Mouse (Mus musculus) c-Kit-positive CD71-positive TER-119-negative erythroid progenitor cells, embryonic 14.5 days (primary cell): ENCODE data around the gene Nlrc5.

Experiments used
- DNase-seq: peaks from one replicate; pipeline ENCODE4 v3.0.0-alpha.2; 2013; ENCODE audit warnings: low read depth

The Nlrc5 gene

DNA sequence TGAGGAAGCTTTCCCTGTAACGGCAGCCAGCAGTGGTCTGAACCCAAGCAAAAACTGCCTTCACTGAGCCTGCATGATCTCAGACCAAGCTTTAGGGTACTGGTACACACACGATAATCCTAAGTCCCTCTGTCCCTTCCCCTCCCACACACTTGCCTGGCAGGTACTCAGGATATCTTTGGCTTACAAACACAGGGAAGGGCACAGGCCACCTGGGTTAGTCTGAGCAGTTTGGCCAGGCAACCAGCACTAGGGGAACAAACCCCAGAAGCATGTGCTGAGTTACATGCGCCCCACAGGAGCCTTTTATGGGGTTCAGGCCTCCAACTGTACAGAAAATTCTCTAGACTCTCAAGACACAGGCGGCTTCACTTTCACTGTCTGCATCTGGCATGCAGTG lies 95.7 kb downstream of the Nlrc5 start:
- DNase-seq, result no peak

DNA sequence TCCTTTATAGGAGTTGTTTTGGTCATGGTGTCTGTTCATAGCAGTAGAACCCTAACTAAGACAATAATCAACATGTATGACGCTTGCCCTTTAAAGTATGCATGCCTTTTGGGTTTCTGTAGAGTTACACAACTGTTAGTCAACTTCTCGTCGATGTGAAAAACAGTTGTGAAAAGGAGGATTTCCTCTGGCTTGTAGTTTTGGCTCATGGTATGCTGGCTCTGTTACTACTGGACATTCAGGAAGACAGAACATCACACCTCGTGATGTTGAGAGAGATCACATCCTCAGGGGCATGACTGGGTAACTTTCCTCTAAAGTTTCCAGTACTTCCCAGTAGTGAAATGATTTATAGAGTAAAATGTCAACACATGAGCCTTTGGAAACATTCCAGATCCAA lies 96.5 kb downstream of the Nlrc5 start:
- no peak for DNase-seq

DNA sequence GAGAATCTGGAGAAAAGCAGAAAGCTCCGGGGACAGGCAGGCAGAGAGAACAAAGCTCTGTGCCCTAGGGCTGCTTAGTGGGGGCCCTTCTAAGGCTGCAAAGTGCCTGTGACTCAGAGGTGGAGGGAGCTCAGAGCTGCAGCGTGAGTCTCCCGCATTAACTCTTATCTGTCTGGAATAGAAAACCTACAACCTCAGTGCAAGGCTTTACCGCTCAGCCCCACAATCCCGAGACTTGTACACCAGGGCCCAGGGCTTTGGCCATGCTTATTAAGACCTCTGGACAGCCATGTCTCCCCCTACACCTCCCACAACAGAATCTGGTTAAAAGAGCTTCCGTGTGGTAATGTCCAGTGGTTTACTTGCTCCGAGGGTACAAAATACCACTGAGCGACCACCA lies 97.8 kb downstream of the Nlrc5 start:
- DNase-seq, result no peak

DNA sequence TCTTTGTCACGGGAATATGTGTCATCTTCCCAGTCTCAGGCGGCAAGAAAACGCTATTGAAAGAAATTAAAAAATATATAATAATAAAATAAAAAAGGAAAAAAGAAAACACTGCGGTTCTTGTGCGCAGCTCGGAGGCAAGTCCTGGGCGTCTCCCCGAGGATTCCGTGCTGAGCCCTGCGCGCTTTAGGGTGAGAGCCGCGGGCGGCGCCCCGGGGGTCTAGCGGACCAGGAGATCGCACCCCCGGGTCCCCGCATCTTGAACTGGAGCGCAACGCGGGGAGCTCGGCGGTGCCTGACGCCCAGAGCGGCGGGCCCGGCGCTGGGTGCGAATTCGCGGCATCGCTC lies 98.3 kb downstream of the Nlrc5 start:
- DNase-seq, result no peak

DNA sequence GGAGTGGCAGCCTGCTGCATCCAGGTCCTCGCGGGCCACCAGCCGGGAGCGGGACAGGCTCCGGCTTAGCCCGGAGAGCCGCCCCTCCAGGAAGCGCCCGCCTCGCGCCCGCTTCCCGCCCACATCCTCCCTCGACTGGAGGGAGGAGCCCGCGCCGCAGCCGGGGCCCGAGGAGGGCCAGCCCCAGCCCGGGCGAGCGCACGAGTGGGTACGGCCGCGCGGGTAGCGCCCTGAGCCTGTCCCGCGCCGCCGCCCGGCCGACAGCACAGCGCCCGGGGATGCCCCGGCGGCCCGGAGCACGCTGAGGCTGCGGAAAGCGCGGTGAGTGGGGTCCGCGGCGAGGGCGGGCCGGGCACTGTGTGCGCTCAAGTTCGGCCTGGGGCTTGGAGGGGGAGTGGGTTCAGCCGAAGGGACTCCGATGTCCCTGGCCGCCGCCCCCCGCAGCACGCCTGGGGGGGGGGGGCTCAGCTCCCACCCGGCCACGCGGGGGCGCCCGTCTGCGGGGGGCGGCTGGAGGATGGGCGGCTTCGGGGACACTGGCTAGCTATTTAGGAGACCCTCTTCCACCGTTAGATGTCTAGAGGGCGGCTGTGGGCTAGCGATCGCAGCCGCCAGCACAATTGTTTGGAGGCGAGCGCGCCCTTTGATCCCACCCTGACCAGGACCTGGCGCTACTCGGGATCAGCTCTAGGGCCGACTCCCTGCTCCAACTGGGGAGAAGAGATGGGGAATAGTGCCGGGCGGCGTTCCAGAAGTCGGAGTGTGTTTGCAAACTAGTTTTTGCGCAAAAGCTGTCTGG lies 98.9 kb downstream of the Nlrc5 start, which contains the start of gene Cpne2:
Gene Cpne2 (plus strand): TSS at position 118 of the 799 bp plus-strand sequence.
- no peak for DNase-seq

DNA sequence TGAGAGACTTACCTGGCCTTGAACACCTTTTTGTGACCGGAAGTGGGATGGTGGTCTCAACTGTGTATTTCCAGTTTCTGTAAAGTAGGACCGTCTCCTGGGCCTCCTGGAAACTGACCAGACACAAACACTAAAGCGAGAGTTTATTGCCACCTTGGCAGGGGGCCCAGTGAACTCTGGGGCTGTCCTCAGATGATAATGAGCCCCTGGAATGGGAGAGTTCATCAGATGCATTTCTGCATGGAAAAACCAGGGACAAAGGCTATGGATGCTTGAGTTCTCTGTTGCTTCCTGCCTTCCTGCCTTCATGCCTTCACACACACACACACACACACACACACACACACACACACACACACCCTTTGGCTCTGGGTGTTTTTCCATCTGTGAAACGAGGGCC lies 100.5 kb downstream of the Nlrc5 start:
- DNase-seq, result no peak

DNA sequence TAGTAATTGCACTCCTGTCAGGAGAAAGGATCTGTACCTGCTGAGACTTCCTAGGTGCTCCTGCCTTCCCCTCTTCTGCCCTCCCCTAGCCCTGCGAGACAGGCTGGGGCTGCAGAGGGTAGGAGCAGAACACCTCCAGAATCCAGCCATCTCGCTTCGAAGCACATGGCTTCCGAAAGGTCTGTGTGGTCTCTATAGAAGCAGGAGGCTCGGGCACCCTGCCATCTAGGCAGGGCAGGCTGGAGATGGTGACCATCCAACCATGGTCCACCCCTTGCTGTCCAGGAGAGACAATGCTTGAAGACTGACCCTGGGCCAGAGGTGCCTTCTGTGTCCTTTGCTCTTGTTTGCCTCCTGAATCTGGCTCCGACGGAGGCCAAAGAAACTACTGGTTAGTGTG lies 101.5 kb downstream of the Nlrc5 start:
- no peak for DNase-seq

DNA sequence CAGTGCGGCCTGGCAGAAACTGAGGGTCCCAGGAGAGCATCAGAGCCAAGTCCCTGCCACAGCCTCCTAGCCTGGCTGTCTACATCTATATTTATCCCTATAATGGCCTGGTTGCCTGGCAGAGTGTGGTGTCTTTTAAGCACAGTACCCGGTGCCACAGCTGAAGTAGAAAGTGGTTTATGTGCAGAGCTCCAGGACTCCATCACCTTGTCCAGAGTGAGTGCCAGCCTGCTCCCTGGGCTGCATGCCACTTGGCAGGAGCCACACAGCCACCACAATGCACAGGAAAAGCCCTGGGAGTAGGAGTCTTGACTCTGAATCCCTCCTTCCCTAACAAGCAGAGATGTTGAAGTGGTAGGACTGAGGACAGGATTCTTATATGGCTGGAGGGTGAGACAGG lies 103.3 kb downstream of the Nlrc5 start:
- no peak for DNase-seq

DNA sequence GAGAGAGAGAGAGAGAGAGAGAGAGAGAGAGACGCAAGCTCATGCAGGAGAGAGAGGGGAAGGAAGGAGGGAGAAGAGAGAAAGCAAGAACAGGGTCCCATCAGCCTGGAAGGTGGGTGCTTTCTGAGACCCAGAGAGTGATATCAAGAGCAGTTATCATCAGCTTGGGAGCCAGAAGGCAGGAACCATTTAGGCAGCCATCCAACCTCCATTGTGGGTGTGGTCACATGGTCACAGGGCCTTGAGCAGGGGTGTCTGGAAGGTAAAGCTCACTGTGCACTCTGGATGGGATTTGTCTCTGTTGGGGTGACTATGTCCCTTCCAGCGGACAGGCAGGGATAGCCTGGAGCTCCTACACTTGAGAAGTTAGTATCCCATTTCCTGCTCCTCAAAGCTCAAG lies 105.9 kb downstream of the Nlrc5 start:
- DNase-seq, result no peak

DNA sequence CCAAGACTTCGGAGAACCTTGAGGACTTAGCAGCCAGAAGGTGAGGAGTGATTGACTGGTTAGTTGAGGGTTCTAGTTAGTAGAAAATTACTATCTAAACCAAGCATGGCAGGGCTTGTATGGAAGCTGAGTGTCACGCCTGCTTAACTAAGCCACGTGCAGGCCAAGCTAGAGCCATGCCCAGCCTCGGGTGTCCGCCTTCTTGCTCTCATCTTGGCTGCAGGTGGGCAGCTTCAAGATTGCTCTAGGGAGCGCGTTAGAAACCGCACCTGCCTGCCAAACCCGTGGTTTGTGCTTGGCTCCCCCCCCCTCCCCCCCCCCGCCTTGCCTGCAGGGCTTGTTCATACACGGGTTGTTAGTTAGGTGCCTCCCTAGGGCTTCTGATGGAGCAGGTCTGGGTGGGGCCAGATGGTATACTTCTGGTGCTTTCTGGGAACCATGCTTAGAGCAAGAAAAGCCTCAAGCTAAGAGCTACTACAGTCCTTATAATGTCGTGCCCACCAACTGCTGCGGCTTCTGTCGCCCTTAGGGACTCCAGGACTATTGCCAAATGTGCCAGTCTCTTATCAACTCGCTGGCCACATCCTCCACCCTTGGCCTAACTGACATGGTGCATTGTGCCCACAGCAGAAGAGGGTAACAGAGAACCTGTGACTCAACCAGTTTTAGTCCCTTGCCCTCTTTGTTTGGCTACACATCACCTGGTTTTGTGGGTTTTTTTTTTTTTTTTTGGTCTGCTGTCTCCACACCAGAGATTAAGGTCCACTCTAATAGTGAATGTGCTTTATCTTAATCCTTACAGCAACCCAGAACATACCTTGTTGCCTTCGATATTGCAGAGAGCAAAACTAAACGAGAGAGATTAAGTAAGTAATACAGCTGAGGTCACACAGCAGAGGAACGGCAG lies 107.0 kb downstream of the Nlrc5 start:
- no peak for DNase-seq

DNA sequence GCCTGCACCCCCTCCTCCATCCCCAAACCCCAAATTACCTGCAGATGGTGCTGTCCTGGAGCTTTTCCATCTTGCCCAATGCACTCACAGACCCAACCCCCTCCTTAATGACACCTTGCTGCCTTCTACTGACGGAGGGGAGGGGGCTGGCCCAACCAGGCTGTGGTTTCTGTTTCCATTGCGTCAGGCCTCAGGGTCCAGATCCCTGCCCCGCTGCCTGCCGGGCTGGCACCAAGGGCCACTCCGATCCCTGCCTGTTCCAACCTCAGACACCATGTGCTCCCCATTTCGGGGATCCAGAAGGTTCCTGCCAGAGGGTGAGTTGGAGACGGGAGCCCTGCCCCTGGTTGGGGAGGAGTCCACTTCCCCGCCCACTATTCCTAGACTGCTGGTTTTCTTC lies 109.8 kb downstream of the Nlrc5 start:
- DNase-seq, result no peak

DNA sequence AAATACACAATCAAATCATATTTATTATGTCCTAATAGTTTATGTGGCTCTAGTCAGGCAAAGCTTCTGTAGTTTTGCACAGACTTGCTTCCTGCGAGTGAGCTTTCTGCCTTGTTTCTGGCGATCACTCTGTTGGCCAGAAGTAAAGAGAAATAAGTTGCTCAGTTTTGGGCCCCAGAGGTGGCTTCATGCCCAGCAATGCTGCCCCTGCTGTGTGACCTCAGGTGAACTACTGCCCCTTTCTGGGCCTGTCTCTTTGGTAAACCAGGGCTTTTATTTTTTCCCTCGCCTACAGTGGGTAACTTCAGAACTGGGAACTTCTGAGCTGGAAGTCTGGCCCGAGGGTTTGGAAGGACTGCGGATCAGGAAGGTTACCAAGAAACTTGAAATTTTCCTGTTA lies 114.9 kb downstream of the Nlrc5 start:
- no peak for DNase-seq

DNA sequence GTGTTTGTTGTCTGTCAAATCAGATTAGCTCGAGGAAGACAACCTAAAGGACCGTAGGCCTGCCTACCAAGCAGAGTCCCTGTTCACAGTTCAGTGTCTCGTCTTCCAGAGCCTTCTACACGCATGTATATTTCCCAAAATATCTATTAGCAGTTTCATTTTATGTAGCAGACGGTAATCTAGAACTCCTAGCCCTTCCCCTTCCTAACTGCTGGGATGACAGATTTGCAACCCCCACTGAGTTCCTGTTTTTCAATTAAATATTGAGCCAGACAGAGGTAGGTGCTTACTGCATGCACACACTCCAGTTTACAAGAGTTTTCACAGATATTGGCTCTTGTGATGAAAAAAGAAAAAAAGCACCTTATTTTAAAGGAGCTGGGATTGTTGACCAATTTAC lies 115.3 kb downstream of the Nlrc5 start:
- DNase-seq, result no peak

DNA sequence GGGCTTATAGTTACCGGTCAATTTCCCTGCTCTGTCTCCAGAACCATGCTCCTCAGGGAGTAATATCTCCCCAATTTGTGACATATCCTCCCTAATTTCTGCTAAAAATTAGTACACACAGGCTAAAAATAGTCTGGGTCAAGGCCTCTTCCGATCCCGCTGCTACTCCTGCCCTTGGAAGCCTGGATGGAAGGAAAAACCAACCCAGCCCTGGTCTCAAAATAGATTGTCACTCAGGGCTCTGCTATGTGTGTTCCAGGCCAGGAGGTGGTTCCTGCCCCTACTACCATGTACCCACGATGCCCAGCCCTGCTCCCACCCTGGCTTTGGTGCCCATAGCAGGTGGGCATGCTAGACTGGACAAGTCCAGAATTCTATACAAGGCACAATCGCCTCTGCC lies 115.8 kb downstream of the Nlrc5 start:
- DNase-seq, result no peak

DNA sequence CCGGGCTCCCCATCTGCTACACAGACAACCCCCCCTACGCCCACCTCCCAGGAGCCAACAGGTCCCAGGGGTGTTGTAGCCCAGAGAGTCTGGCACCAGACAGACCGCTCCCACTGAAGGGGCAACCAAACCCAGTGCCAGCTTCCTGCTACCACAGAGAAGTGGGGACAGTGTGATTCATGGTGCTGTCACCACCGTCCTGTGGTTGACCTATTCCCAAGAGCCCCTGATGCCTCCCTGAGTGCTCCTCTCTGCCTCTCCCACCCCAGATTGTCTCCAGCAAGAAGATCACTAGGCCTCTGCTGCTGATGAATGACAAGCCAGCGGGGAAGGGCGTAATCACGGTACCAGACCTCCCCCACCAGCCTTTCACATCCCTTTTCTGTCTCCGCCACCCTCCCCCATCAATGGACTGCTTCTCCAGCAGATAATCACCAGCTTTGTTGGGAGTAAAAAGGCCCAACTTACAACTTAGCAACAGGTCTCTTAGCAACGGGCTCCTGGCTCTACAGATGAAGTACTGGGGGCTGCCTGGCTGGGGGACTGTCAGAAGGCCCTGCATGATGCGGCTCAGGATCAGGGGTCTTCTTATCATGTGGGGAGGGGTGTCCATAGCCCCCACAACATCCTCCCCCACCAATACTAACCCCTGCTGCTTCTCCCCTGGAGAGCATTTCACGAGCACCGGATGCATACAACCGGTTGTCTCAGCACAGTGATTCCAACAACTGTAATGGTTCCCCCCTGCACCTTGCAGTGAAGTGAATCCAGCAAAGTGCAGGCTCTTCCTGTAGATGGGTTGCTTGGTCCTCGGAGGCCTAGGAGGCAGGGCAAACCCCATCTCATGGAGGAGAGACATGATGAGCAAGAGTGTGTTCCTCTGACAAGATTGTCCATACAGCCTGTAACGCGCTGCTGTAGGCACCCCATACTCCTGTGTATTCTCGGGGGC lies 117.6 kb downstream of the Nlrc5 start:
- no peak for DNase-seq

DNA sequence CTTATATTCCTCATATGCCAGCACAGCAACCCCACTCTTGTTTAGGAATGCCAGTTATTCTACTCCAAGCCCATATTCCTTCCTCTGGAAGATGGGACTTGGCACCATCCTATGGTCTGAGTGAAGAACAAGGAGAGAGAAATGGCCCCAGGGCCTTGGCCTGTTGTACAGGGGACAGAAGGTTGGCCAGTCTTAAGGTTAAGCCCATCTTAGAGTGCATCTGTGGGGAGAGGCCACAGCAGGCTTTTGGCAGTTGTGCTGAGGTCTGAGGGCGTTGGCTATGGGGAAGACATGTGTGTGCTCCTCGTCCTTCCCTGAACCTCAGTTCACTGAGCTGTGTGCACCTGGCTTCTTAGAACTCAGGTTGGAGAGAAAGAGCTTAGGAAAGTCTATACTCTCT lies 118.5 kb downstream of the Nlrc5 start:
- no peak for DNase-seq

DNA sequence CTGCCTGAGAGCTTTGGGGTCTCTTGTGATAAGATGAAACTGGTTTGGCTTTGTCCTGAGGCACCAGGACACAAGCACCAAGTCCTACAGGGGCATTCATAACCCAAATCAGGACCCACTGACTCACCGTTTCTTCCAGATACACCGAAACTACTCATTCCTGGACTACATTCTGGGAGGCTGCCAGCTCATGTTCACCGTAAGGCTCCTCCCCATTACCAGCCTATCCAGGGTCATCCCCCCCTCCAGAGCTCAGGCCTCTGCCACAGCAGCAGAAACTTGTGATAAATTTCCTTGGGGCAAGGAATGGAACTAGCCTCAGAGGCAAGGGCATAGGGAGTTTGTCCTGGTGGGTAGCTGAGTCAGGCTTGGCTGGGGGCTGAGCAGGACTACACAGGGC lies 123.1 kb downstream of the Nlrc5 start:
- DNase-seq, result no peak

DNA sequence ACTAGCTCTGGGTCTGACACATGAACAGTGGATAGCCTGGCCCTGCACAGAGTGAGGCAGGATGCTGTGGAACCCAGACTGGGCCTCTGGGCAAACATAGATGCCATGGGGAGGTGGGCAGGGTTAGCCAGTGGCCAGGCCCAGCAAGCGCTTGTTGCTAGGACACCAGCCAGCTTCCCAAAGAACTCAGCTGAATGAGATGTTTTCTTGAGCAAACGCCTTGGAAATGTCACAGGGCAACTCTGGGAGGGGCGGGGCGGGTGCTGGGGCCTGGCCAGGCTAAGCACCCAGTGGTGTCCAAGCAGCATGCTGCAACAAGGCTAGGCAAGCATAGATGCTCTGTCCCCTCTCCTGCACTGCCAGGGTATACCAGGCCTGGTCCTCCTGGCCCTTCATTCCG lies 127.1 kb downstream of the Nlrc5 start:
- DNase-seq, result no peak

DNA sequence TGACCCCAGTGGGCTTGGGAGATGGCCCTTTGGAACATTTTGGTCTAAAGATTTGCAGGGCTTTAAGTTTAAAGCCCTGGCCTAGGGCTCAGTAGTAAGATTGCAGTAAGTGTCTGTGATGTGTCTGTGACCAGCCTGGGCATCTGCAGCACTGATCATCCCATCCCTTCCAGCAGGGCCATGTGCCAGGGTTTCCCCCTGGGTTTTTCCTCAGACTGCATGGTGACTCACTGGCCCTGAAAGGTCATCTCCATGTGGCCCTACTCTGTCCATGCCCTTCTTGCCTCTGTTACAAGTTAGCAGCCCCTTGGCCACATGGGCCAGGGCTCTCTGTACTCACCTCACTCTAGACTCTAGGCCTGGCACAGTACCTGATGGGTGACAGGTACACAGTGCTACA lies 130.3 kb downstream of the Nlrc5 start:
- no peak for DNase-seq

DNA sequence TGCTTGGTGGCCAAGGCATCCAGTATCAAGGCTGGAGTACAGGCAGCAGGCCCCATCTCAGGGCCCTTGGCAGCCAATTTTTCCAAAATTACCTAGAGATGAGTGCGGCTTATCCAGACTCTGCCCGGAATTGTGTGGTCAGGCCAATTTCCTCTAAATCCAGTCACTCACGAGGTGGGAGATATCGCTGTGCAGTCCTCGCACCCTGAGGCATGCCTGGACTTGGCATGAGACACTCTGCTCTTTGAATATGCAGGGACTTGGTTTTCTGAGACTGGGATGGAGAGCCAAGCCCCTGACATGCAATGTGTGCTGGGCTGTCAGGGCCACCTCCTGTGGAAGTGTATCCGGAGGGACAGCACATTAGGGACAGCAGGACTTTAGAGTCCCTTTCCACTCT lies 131.9 kb downstream of the Nlrc5 start:
- no peak for DNase-seq

DNA sequence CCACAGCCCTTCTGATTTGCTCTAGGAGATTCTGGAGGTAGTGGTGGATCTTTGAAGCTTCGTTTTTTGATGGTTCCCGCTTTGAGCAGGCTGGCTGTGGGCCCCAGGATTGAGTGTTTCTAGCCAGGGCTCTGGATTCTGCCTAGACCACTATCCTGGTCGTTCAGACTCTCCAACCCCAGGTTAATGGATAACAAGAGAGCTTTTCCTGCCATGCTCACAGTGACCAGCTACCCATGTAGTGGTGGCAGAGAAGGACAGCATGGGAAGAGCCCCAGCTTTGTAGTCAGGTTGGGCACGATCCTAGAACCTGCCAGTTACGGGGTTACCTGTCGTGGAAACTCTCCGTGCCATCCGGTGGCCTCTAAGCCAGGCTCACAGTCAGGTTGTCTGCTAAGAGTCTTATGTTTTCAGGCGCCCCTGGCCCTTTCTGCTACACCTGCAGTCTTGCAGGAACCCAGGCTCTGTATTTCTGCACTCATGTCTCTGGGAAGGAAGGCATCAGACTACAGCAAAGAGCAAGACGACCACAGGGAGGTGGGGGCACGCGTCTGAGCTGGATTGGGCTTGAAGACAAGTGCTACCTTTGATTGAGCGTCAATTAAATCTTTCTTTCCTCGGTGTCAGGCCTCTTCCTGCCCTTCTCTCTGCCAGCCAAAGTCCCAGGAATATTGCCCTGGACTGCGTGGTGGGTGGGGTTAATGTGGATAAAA lies 132.4 kb downstream of the Nlrc5 start:
- no peak for DNase-seq
